Mouse (Mus musculus) embryonic fibroblast, embryonic 13.5 days (primary cell): ENCODE measurements around the gene Krtcap2.

Source experiments
- CTCF ChIP-seq: IDR thresholded peaks from 2 replicates; pipeline ENCODE4 v1.5.1; 2011; ENCODE audit warnings: mild to moderate bottlenecking, control low read depth, low read length, moderate library complexity, borderline replicate concordance; ENCODE audit not compliant: insufficient read depth
- POLR2A ChIP-seq: IDR thresholded peaks from 2 replicates; pipeline ENCODE4 v1.6.1; 2011; ENCODE audit warnings: low read depth, mild to moderate bottlenecking, control low read depth, low read length, moderate library complexity

DNA sequence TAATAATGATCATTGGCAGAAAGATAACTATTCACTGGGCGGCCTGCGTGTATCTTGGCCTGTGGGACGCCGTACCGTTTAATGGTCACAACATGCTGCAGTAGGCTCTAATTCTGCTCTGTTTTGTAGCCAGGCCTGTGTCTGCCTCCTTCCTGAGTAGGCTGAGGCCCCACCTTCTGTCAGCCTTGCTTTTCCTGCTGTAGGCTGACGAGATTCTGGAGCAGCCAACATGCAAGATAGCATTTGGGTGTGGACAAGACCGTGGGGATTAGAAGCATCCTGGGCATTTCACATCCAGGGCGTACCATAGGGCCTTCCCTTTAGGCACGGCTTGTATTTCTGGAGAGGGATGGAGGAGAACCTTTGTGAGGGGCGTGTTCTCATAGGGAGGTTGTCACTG is 16.7 kb downstream of the Krtcap2 start:
- TF ChIP-seq CTCF: no peak
- TF ChIP-seq POLR2A: no peak
